Mouse (Mus musculus) CH12.LX (cell line): ENCODE measurements around the gene H1f0. TPM values are rescaled to one million over a fixed set of nuclear protein-coding genes. Genes with fewer than 3 reads are reported as not detected.

Source experiments
- DNase-seq: peaks from one replicate; pipeline ENCODE4 v3.0.0-alpha.2; 2013; ENCODE audit errors: extremely low read depth
- H3K27ac ChIP-seq: 2 replicates; pipeline ENCODE4 v1.5.1; 2012; ENCODE audit warnings: low read depth, mild to moderate bottlenecking, control low read depth, moderate library complexity; ENCODE audit not compliant: insufficient read depth
- H3K27me3 ChIP-seq: replicated peaks from 2 replicates; pipeline ENCODE3; 2012; ENCODE audit warnings: inconsistent platforms
- H3K36me3 ChIP-seq, 2 experiments: replicated peaks in 1 of 2; 2 replicates each; pipeline versions ENCODE3 to v1.6.1; 2012; ENCODE audit warnings: inconsistent platforms in 1 of 2, low read length in 1 of 2, mild to moderate bottlenecking in 1 of 2, mixed read lengths in 1 of 2, moderate library complexity in 1 of 2; ENCODE audit not compliant: control insufficient read depth in 1 of 2, insufficient read depth in 1 of 2
- H3K4me1 ChIP-seq, 2 experiments: 2 replicates each; pipeline ENCODE4 v1.6.1; 2012; ENCODE audit warnings: inconsistent platforms in 1 of 2, moderate library complexity in 1 of 2; ENCODE audit not compliant: insufficient read depth in 2 of 2, control insufficient read depth in 1 of 2
- H3K4me2 ChIP-seq: 2 replicates; pipeline ENCODE4 v1.6.1; 2012; ENCODE audit warnings: low read depth, mild to moderate bottlenecking, control low read depth; ENCODE audit not compliant: poor library complexity, insufficient read depth, severe bottlenecking
- H3K4me3 ChIP-seq, 3 experiments: fragments of 150-350 bp in 1 of 3; sonication (generic) in 1 of 3; replicated peaks in 1 of 3; 2 replicates each; pipeline versions ENCODE3 to v1.5.1; 2011 to 2012; ENCODE audit warnings: low read depth in 2 of 3, low read length in 2 of 3, mild to moderate bottlenecking in 2 of 3, moderate library complexity in 2 of 3, control low read depth in 1 of 3, improper control_type of control experiment in 1 of 3, inconsistent platforms in 1 of 3, mixed read lengths in 1 of 3; ENCODE audit not compliant: poor library complexity in 1 of 3
- H3K79me2 ChIP-seq: replicated peaks from 2 replicates; pipeline ENCODE4 v1.6.1; 2012; ENCODE audit warnings: mild to moderate bottlenecking, moderate library complexity; ENCODE audit not compliant: control insufficient read depth, poor library complexity, insufficient read depth, severe bottlenecking; ENCODE audit errors: extremely low read depth
- H3K9ac ChIP-seq: 2 replicates; pipeline ENCODE4 v1.6.1; 2012; ENCODE audit warnings: low read depth, mild to moderate bottlenecking, control low read depth, moderate library complexity; ENCODE audit not compliant: insufficient read depth
- H3K9me3 ChIP-seq: replicated peaks from 2 replicates; pipeline ENCODE3; 2012; ENCODE audit warnings: low read length, inconsistent platforms, mixed read lengths
- BHLHE40 ChIP-seq: IDR thresholded peaks from 2 replicates; pipeline ENCODE4 v1.6.1; 2011; ENCODE audit warnings: mild to moderate bottlenecking, low read depth, low read length, improper control_type of control experiment
- CHD1 ChIP-seq: IDR thresholded peaks from 2 replicates; pipeline ENCODE4 v1.6.1; 2012; ENCODE audit warnings: low read depth, low read length, improper control_type of control experiment, inconsistent platforms
- CHD2 ChIP-seq: IDR thresholded peaks from 2 replicates; pipeline ENCODE4 v1.6.1; 2011; ENCODE audit warnings: low read length, improper control_type of control experiment
- ETS1 ChIP-seq: conservative IDR thresholded peaks from 2 replicates; pipeline ENCODE4 v1.6.1; 2012; ENCODE audit warnings: low read depth, mild to moderate bottlenecking, inconsistent platforms, low read length, improper control_type of control experiment, moderate library complexity
- HCFC1 ChIP-seq: IDR thresholded peaks from 2 replicates; pipeline ENCODE4 v1.6.1; 2012; ENCODE audit warnings: low read depth, mild to moderate bottlenecking, inconsistent platforms, low read length, improper control_type of control experiment
- IRF4 ChIP-seq: IDR thresholded peaks from 2 replicates; pipeline ENCODE4 v1.6.1; 2014; ENCODE audit warnings: low read depth, mild to moderate bottlenecking, inconsistent platforms, low read length, improper control_type of control experiment
- JUN ChIP-seq: IDR thresholded peaks from 2 replicates; pipeline ENCODE4 v1.6.1; 2011; ENCODE audit warnings: low read depth, mild to moderate bottlenecking, low read length, improper control_type of control experiment, moderate library complexity; ENCODE audit not compliant: insufficient read depth
- JUND ChIP-seq: conservative IDR thresholded peaks from 2 replicates; pipeline ENCODE4 v1.6.1; 2011; ENCODE audit warnings: low read depth, low read length, improper control_type of control experiment
- KAT2A ChIP-seq: IDR thresholded peaks from 2 replicates; pipeline ENCODE4 v1.6.1; 2012; ENCODE audit warnings: low read length, improper control_type of control experiment, inconsistent platforms; ENCODE audit not compliant: insufficient replicate concordance
- MEF2A ChIP-seq: IDR thresholded peaks from 2 replicates; pipeline ENCODE4 v1.6.1; 2014; ENCODE audit warnings: low read depth, mild to moderate bottlenecking, inconsistent platforms, low read length, improper control_type of control experiment, borderline replicate concordance
- MXI1 ChIP-seq: IDR thresholded peaks from 2 replicates; pipeline ENCODE4 v1.6.1; 2011; ENCODE audit warnings: mild to moderate bottlenecking, low read depth, low read length, improper control_type of control experiment
- MYC ChIP-seq: IDR thresholded peaks from 2 replicates; pipeline ENCODE4 v1.6.1; 2011; ENCODE audit warnings: low read depth, mild to moderate bottlenecking, improper control_type of control experiment, low read length
- PAX5 ChIP-seq: IDR thresholded peaks from 2 replicates; pipeline ENCODE4 v1.6.1; 2012; ENCODE audit warnings: low read length, inconsistent platforms, mixed read lengths
- RCOR1 ChIP-seq: conservative IDR thresholded peaks from 2 replicates; pipeline ENCODE4 v1.6.1; 2012; ENCODE audit warnings: low read depth, mild to moderate bottlenecking, inconsistent platforms, low read length, improper control_type of control experiment
- SIN3A ChIP-seq: IDR thresholded peaks from 2 replicates; pipeline ENCODE4 v1.6.1; 2012; ENCODE audit warnings: low read length, improper control_type of control experiment, inconsistent platforms
- UBTF ChIP-seq: IDR thresholded peaks from 2 replicates; pipeline ENCODE4 v1.6.1; 2012; ENCODE audit warnings: low read depth, mild to moderate bottlenecking, inconsistent platforms, low read length, improper control_type of control experiment, moderate library complexity
- USF1 ChIP-seq: IDR thresholded peaks from 2 replicates; pipeline ENCODE4 v1.6.1; 2014; ENCODE audit warnings: low read depth, mild to moderate bottlenecking, inconsistent platforms, low read length, improper control_type of control experiment
- ZMIZ1 ChIP-seq: IDR thresholded peaks from 2 replicates; pipeline ENCODE4 v1.6.1; 2012; ENCODE audit warnings: low read depth, mild to moderate bottlenecking, inconsistent platforms, low read length, improper control_type of control experiment
- dilution Hi-C: fragments of 300-500 bp; cut with MboI; formaldehyde crosslinking; loops from 2 replicates; pipeline ENCODE4 v1.14.3; 2020; ENCODE audit warnings: low sequenced_read_pairs; ENCODE audit not compliant: extremely low pct_unique_long_range_greater_than_20kb, extremely low pct_ligation_motif_present
- in situ Hi-C: fragments of 300-500 bp; cut with MboI; formaldehyde crosslinking; loops from 3 replicates; pipeline ENCODE4 v1.14.3; 2019; ENCODE audit warnings: low sequenced_read_pairs, low pct_ligation_motif_present, low pct_unique_long_range_greater_than_20kb, mixed read lengths
- polyA plus RNA-seq: library from polyadenylated mRNA; unstranded; fragments of >175 nt; gene quantifications from 2 replicates; pipeline ENCODE4 v1.2.1, GENCODE M21; 2012; ENCODE audit warnings: low read depth; ENCODE audit not compliant: insufficient read length
- total RNA-seq, 2 experiments: library from RNA; depleted of rRNA; stranded (reverse); fragments of 300-350 nt in 1 of 2; fragments of >200 nt in 1 of 2; gene quantifications; 2 replicates each; pipeline ENCODE4 v1.2.3; 2012 to 2014

H1f0 gene
- total and polyA plus RNA-seq, 3 experiments = 11.9 to 100 (median 15.9) TPM

DNA sequence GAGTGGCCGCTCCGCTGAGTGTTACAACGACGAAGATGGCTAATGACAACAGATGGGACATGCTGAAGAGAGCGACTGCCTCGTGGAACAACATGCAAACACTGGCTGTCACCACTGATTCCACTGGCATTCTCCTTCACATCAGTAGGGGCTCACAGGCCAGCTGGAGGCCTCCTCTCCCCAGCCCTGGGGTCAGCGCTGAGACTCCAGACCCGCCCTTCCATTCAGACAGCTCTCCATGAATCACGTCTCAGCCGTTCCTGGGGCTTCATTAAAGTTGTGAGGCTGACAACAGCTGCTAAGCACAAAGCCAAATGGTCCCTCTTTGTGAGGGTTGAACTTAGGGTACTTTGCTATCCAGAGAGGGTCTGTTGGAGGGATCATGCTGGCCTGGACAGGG lies 16.7 kb upstream of the H1f0 start:
- Histone ChIP-seq H3K4me1 (peaks cover 0 to 4% of the 10 kb centered on the region in 2 experiments; a peak in 1 of 4 replicates), H3K27ac (no peak overlapping the region), H3K36me3 (peaks cover 4 to 14% of the 10 kb centered on the region in 2 experiments), H3K9me3 (no peaks in the 10 kb centered on the region), H3K27me3 (no peaks in the 10 kb centered on the region), H3K9ac (no peak overlapping the region), H3K79me2 (no peaks in the 10 kb centered on the region), H3K4me3 (no peak overlapping the region), H3K4me2 (no peak overlapping the region)
- dilution Hi-C loops (no loop called here), in situ Hi-C loops (no loop called here)
- no peak for DNase-seq
- TF ChIP-seq IRF4 = no peak
- no peak for TF ChIP-seq MEF2A
- no peak for TF ChIP-seq USF1
- TF ChIP-seq ETS1 = no peak
- no peak for TF ChIP-seq RCOR1
- TF ChIP-seq MXI1 = no peak
- TF ChIP-seq MYC = no peak
- TF ChIP-seq BHLHE40 = no peak
- no peak for TF ChIP-seq CHD2
- TF ChIP-seq CHD1 = no peak
- TF ChIP-seq ZMIZ1 = no peak
- no peak for TF ChIP-seq UBTF
- TF ChIP-seq JUN = no peak
- no peak for TF ChIP-seq HCFC1
- TF ChIP-seq JUND = no peak

- dilution Hi-C loops (no loop called here), in situ Hi-C loops (no loop called here)
- peaks cover 1% of the 10 kb centered on the region for H3K27me3 ChIP-seq
- no peak overlapping the region for H3K27ac ChIP-seq
- TF ChIP-seq SIN3A = no peak
- TF ChIP-seq PAX5 = no peak
- TF ChIP-seq ETS1 = no peak
- no peak for TF ChIP-seq KAT2A
- H3K4me3 ChIP-seq = no peak overlapping the region
- H3K4me2 ChIP-seq = no peak overlapping the region
- no peaks in the 10 kb centered on the region for H3K79me2 ChIP-seq
- H3K9ac ChIP-seq = no peak overlapping the region
- peaks cover 0 to 5% of the 10 kb centered on the region in 2 experiments for H3K36me3 ChIP-seq
- no peak for DNase-seq
- H3K4me1 ChIP-seq = no peaks in the 10 kb centered on the region
- H3K9me3 ChIP-seq = no peaks in the 10 kb centered on the region
These were observed 14.9 kb upstream of the H1f0 start for GRCm38 (mm10) chr15:79013382-79013781.
